Mouse (Mus musculus) liver, postnatal 0 days (tissue): ENCODE data around the gene Rbfox3.

Source experiments
- CTCF ChIP-seq: sonication (generic); IDR thresholded peaks from 2 replicates; pipeline ENCODE4 v1.5.1; 2016; ENCODE audit warnings: antibody characterized with exemption, low read depth
- EP300 ChIP-seq: IDR thresholded peaks from 2 replicates; pipeline ENCODE4 v1.6.1; 2016; ENCODE audit warnings: antibody characterized with exemption, low read depth, mild to moderate bottlenecking

- TF ChIP-seq EP300, result no peak
- TF ChIP-seq CTCF, result no peak
These were observed 360.4 kb downstream of the Rbfox3 start for GRCm38 (mm10) chr11:118550773-118551520.
